Mouse (Mus musculus): ENCODE results near the gene Rhot1.
"Not testable (repeated sequence)": the region's sequence is repeated elsewhere in the genome, so short reads cannot be mapped to it uniquely, and the experiment has no call there.

Rhot1 gene

GRCm38 (mm10) chr11:80196351-80196750, 12.5 kb upstream of the Rhot1 start:
- DNase-seq: no peak

GRCm38 (mm10) chr11:80199316-80199715, 9.5 kb upstream of the Rhot1 start:
- no peak for DNase-seq

DNA sequence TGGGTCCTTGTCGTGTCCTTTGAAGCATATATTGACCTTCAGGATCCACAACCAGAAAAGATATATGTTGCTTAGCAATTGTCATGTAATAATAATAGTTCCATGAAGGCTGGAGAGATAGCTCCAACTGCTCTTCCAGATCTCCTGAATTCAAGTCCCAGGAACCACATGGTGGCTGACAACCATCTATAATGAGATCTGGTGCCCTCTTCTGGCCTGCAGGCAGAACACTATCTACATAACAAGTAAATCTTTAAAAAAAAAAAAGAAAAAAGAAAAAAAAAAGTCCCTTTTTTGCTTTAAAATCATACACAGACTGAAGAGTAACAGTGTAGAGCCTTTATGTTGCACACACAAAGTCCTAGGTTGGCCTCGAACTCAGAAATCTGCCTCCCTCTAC, 9.0 kb upstream of the Rhot1 start:
- DNase-seq: no peak

DNA sequence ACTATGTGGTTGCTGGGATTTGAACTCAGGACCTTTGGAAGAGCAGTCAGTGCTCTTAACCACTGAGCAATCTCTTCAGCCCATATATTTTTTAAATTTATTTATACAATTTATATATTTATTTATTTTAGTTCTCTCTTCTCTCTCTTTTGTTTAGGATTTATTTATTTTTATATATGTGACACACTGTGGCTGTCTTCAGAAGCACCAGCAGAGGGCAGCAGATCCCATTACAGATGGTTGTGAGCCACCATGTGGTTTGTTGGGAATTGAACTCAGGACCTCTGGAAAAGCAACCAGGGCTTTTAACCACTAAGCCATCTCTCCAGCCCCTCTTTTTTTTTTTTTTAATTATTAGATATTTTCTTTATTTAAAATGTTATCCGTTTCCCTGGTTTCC, 8.5 kb upstream of the Rhot1 start:
- DNase-seq: peak; percentile 16 to 33

GRCm38 (mm10) chr11:80202296-80202695, 6.5 kb upstream of the Rhot1 start:
- DNase-seq: no peak

GRCm38 (mm10) chr11:80204037-80204436, 4.8 kb upstream of the Rhot1 start:
- DNase-seq: no peak

- DNase-seq: no peak
Measured at GRCm38 (mm10) chr11:80204941-80205340, 3.9 kb upstream of the Rhot1 start.

DNA sequence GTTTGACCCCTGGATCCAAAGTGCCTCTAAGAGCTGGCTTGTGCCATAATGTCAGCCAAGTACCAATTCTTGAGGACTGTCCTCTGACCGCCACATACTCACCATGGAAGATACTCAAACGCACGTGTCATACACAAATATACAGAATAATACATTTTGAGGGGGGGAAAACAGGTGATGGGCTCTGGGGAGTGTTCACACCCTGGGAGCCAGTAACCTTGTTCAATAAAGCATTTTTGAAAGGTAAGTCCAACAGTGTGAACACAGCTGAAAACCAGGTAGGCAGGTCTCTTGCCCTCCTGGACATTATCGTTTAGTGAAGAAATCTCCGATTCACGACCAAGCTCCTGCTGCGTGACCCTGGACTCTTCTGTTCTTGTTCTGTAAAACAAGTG, 357 bp upstream of the Rhot1 start:
- no peak for DNase-seq

GRCm38 (mm10) chr11:80210321-80210720, 1.5 kb downstream of the Rhot1 start:
- DNase-seq: no peak

DNA sequence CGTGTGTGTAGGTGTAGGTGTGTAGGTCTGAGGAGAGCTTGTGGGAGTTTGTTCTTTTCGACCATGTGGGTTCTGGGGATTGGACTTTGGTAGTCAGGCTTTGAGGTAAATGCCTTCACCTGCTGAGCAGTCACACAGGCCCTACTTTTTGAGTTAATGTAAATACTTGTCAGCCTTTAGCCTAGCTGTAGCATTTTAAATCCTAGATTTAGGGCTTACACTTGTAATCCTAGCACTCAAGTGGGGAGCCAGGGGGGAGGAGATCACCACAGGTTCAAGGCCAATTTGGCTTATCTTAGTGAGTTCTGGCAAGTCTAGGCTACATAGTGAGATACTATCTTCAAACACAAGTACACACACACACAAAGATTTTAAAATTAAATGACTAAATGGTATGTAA, 3.5 kb downstream of the Rhot1 start:
- DNase-seq: no peak

GRCm38 (mm10) chr11:80215291-80215690, 6.5 kb downstream of the Rhot1 start:
- DNase-seq: no peak

GRCm38 (mm10) chr11:80218657-80219293, 10.0 kb downstream of the Rhot1 start:
- no peak for DNase-seq

DNA sequence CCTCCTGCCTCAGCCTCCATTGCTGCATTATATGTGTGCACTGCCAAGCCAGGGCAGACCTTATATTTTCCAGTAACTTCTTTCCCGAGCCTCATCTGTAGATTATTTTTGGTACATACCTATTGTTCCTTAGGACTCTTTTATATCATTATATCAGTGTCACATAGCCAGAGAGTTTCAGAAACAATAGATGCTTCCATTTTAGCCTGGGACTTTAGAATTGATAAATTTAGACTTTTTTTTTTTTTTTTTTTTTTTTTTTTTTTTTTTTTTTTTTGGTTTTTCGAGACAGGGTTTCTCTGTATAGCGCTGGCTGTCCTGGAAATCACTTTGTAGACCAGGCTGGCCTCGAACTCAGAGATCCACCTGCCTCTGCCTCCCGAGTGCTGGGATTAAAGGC, 21.2 kb downstream of the Rhot1 start:
- DNase-seq: not testable (repeated sequence)

DNA sequence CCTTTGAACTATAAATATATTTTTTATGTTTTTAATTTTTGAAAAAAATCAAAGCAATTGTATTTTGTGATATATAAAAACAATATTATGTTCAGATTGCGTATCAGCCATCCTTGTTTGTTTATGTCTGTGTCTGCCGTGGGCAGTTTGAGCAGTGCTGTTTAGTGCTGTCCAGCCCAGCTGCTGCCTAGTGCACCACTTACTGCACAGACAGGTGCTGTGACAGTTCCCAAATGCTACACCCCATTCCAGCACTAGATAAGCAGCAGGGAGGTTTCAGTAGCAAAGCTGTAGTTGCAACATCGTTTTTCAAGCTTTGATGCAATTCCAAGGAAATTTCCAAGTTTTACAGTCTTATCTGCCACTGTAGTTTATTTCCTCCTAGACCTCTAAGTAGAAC, 28.5 kb downstream of the Rhot1 start:
- peak in 1 of 2 experiments; percentile 4 for DNase-seq

- no peak for DNase-seq
Measured at GRCm38 (mm10) chr11:80238306-80238705, 29.5 kb downstream of the Rhot1 start.

GRCm38 (mm10) chr11:80247026-80247425, 38.2 kb downstream of the Rhot1 start:
- no peak for DNase-seq

DNA sequence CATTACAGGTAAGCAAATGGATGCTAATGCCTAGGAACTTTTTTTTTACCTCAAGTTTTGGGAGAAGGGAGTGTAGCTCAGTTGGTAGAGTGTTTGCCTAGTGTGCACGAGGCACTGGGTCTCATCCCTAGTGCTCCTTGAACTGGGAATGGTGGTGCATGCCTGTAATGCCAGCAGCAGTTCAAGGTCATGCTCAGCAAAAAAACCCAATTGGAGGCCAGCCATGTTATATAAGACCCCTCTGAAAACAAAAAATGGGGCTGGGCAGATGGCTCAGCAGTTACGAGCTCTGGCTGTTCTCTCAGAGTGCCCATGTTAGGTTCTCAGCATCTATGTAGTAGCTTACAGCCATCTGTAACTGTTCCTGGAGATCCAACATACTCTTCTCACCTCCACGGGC, 39.7 kb downstream of the Rhot1 start:
- no peak for DNase-seq

GRCm38 (mm10) chr11:80264137-80264536, 55.3 kb downstream of the Rhot1 start:
- DNase-seq: no peak

GRCm38 (mm10) chr11:80271096-80271495, 62.3 kb downstream of the Rhot1 start:
- no peak for DNase-seq

GRCm38 (mm10) chr11:80275011-80275410, 66.2 kb downstream of the Rhot1 start:
- DNase-seq: no peak

DNA sequence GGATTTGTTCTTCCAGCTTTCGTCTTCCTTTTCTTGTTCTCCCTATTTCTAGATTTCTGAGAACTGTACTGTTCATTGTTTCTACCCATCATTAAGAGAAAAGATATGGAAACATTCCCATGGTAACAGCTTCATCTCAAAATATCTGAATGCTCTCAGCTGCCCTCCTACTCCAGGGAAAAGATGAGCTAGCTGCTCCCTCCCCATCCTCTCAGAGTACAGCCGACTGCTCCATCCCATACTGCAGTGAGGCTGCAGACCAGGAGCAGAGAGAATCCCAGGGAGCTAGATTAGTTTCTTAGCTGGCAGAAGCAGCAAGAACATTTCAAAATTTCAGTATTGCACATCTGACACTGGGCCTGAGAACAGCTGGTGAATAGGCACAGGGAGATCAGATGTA, 69.2 kb downstream of the Rhot1 start:
- DNase-seq: no peak

DNA sequence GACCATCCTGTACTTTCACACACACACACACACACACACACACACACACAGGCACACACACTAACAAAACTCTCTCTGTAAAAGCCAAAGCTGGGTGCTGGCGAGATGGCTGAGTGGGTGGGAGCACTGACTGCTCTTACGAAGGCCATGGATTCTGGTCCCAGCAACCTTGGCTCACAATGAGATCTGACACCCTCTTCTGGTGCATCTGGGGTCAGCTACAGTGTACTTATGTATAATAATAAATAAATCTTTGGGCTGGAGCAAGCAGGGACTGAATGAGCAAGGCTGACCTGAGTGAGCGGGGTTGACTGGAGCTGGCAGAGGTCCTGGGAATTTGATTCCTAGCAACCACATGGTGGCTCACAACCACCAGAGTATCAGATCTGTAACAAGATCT, 75.0 kb downstream of the Rhot1 start:
- DNase-seq: peak in 1 of 2 experiments; percentile 10

DNA sequence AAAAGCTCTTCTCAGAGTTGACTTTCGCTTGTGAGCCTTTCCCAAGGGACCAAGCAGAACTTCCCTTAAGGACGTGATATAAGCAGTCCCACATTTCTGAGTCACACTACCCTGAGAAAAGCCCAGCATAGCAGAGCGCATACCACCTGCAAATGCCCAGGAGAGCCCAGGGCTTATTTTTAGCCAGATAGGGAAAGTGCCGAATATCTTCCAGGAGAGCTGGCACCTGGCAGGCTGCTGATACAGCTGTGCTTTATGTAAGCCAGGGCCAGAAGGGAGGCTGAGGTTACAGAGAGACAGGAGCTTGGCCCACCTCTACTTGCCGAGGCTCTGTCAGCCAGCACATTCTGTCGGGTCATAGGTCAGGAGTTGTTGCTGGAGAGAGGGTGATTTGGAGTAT, 75.8 kb downstream of the Rhot1 start:
- DNase-seq: peak in 1 of 2 experiments; percentile 8

- peak; percentile 55 to 68 for DNase-seq
Measured at GRCm38 (mm10) chr11:80287150-80287549, 78.3 kb downstream of the Rhot1 start.

DNA sequence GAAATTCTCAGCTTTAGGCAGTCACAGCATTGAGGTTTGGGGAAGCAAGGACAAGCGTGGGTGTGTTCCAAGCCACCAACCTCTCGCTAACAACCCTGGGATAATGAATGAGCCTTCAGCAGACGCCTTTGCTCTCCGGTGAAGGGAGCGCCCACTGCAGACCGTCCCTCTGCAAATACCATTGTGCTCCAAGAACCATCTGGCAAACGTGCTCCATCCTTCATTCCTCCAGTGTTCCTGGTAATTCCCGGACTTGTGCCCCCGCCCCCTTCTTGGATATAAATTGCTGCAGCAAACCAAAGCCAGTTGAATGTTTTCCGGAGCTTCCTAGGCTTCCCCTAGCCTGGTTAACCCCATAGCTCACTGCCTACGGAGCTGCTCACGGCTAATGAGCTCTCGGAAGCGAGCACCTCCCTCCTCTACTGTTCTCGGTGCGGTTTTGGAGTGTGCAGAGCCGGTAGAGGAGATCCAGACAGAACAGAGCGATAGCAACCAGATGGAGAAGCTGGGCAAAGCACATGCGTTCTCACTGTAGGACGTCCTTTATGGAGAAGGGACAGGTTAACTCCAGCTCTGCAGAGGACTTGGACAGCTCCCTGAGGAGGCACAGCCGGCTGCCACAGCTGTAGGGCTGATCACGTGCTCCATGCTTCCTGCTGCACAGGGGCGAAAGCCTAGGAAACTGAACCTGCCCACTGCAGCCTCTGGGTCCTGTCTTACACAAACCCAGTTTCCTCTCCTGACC, 81.1 kb downstream of the Rhot1 start:
- DNase-seq: peak in 1 of 2 experiments; percentile 11

All from lung, adult 18-20 months (tissue).